Mouse (Mus musculus) intestine, embryonic 15.5 days (tissue): ENCODE measurements around the gene Armc2. TPM values are rescaled to one million over a fixed set of nuclear protein-coding genes. Genes with fewer than 3 reads are reported as not detected.

Experiments used
- ATAC-seq: fragments of 200-750 bp; cut with Nextera tagmentation; 2 replicates; pipeline ENCODE4 v1.8.0; 2017; ENCODE audit warnings: moderate TSS enrichment, moderate library complexity
- H3K27ac ChIP-seq: fragments of 300-500 bp; sonication (generic); 2 replicates; pipeline ENCODE4 v1.5.1; 2015; ENCODE audit warnings: mild to moderate bottlenecking, inconsistent platforms
- H3K27me3 ChIP-seq: fragments of 300-500 bp; sonication (generic); replicated peaks from 2 replicates; pipeline ENCODE4 v1.6.1; 2015; ENCODE audit warnings: inconsistent platforms
- H3K36me3 ChIP-seq: fragments of 300-500 bp; sonication (generic); 2 replicates; pipeline ENCODE4 v1.6.1; 2015; ENCODE audit warnings: inconsistent platforms
- H3K4me1 ChIP-seq: fragments of 300-500 bp; sonication (generic); replicated peaks from 2 replicates; pipeline ENCODE4 v1.6.1; 2015; ENCODE audit warnings: inconsistent platforms
- H3K4me2 ChIP-seq: fragments of 300-500 bp; sonication (generic); replicated peaks from 2 replicates; pipeline ENCODE4 v1.6.1; 2015; ENCODE audit warnings: mild to moderate bottlenecking, inconsistent platforms
- H3K4me3 ChIP-seq: fragments of 300-500 bp; sonication (generic); replicated peaks from 2 replicates; pipeline ENCODE4 v1.5.1; 2015; ENCODE audit warnings: inconsistent platforms
- H3K9ac ChIP-seq: fragments of 300-500 bp; sonication (generic); 2 replicates; pipeline ENCODE4 v1.6.1; 2015; ENCODE audit warnings: inconsistent platforms
- H3K9me3 ChIP-seq: fragments of 300-500 bp; sonication (generic); 2 replicates; pipeline ENCODE4 v1.6.1; 2016; ENCODE audit warnings: inconsistent platforms
- WGBS: fragments of 180-500 bp; shearing (Covaris S2); methylation state at CpG from one replicate; pipeline ENCODE4 v1.1.7; 2015; 5-methylcytosine and 5-hydroxymethylcytosine counted together
- polyA plus RNA-seq: library from polyadenylated mRNA; unstranded; fragments of >200 nt; fragmentation: Nextera tagmentation; extraction: Ambion mirVana; gene quantifications from 2 replicates; pipeline ENCODE4 v1.2.1, GENCODE M21; 2015

The Armc2 gene
- polyA plus RNA-seq, 1 experiment from 2014 or later: 2.1 TPM

DNA sequence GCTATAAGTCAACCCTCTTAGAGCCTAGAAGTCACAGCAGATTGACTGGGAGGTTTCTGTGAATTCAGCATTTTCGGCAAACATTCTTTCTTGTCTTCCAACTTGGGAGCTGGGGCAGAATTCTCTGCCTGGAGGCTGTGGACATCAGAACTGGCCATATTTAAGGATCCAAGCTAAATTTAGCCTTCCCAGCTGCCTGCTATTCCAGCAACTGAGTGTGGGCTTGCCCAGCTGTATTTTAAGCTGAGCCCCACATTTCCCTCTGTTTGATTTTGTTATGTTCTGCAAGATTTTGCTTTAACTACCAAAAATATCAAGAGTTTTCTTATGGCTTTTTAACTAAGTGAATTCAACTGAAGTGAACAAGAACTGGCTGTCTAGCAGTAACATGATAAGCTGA, 24.6 kb upstream of the Armc2 start:
- no peaks in the 10 kb centered on the region for H3K9me3 ChIP-seq
- no peaks in the 10 kb centered on the region; the same call in 1 of the 2 replicates for H3K4me1 ChIP-seq
- 67% methylated on average over 1 of the region's 1 CpGs for WGBS
- no peaks in the 10 kb centered on the region for H3K27me3 ChIP-seq
- no peak for ATAC-seq
- H3K4me3 ChIP-seq: no peak overlapping the region
- H3K4me2 ChIP-seq: no peak overlapping the region
- H3K27ac ChIP-seq: no peak overlapping the region
- H3K36me3 ChIP-seq: no peaks in the 10 kb centered on the region
- H3K9ac ChIP-seq: no peak overlapping the region

DNA sequence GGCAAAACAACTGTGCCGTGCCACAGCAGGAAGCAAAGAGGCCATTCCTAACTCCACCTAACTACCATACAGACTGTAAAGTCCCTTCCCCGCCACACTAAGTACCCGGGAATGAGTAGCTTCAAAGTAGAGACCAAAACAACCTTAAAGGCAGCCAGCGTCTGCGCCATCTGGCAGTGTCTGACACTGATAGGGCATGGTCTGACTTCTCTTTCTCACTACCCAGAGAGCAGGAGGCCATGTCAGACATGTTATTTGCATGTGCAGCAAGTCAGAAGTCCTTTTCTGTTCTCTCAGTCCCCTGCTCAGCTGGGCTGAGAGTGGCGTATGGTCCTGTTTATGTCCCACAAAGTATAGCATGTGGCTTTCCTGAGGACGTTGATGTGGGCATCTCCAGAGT, 23.8 kb upstream of the Armc2 start:
- Histone ChIP-seq H3K9ac (no peak overlapping the region), H3K4me1 (no peaks in the 10 kb centered on the region; the same call in 1 of the 2 replicates), H3K27ac (no peak overlapping the region), H3K27me3 (no peaks in the 10 kb centered on the region), H3K4me3 (no peak overlapping the region), H3K9me3 (no peaks in the 10 kb centered on the region), H3K36me3 (no peaks in the 10 kb centered on the region), H3K4me2 (no peak overlapping the region)
- ATAC-seq: no peak
- 65% methylated on average over 7 of the region's 7 CpGs for WGBS

DNA sequence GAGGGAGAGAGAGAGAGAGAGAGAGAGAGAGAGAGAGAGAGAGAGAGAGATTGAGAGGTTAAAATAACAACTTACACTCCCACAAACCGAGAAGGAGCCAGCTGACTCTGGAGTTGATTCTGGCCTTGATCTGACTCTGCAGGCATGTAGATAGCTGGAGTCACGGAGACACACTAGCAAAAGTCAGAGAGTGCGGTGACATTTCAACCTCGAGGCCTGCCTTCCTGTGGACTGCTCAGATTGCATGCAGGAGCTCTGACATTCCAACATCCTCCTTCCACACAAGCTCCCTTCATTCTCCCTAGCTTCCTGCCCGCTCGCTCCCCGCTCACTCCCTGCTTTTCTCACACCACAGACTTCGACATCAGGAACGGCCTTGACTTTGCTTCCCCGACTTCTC, 20.3 kb upstream of the Armc2 start:
- no peak overlapping the region for H3K4me2 ChIP-seq
- H3K27me3 ChIP-seq: no peaks in the 10 kb centered on the region
- H3K9ac ChIP-seq: no peak overlapping the region
- no peak for ATAC-seq
- no peak overlapping the region for H3K27ac ChIP-seq
- 48% methylated on average over 10 of the region's 10 CpGs for WGBS
- no peaks in the 10 kb centered on the region for H3K9me3 ChIP-seq
- H3K4me1 ChIP-seq: no peaks in the 10 kb centered on the region; the same call in 1 of the 2 replicates
- no peaks in the 10 kb centered on the region for H3K36me3 ChIP-seq
- H3K4me3 ChIP-seq: no peak overlapping the region

DNA sequence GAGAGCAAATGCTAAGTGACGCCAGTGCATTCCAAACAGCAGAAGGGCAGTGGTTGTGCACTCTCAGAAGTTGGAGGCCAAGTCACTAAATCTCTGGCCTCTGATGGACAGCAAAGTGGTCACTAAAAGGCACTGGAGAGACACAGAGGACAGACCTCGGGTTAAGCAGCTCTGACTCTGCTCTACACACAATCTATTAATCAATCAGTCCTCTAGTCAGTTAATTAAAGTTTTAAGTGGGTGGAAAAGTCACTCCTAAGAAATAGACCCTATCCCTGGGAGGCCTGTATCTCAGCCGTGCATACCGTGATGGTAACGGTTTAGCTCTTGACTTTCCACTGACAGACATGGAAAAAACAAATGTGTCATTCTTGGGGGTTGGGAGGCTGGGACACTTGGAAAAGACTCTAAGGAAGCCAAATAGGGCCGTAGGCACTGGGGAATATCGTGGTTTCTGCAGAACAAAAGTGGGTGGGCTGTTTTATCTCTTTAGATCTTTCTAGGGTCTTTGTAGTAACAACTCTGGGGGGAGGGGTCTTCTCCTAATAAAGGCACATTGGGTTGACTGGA, 19.1 kb upstream of the Armc2 start:
- H3K36me3 ChIP-seq: no peaks in the 10 kb centered on the region
- H3K9ac ChIP-seq: no peak overlapping the region
- no peak overlapping the region for H3K4me2 ChIP-seq
- ATAC-seq: no peak
- no peaks in the 10 kb centered on the region for H3K9me3 ChIP-seq
- no peaks in the 10 kb centered on the region for H3K27me3 ChIP-seq
- no peak overlapping the region for H3K27ac ChIP-seq
- no peak overlapping the region for H3K4me3 ChIP-seq
- H3K4me1 ChIP-seq: no peaks in the 10 kb centered on the region
- WGBS: 40% methylated on average over 7 of the region's 7 CpGs

DNA sequence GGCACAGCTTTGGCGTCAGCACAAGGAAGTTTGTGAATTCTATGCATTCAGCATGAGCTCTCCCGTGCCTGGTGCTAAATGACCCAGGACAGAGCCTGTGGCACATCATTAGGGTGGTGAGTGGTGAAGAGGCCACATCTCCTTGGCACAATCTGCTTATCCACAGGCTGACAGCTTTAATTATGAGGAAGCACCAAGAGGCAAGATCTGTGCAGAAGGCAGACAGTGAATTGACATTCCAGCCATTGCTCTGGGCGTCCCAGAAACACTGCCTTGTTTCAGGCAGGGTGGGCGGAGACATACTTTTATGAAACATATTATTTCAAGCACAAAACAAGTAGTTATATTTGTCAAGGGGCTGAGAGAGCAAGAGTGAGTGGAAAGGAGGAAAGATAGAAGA, 18.6 kb upstream of the Armc2 start:
- no peaks in the 10 kb centered on the region for H3K4me1 ChIP-seq
- no peaks in the 10 kb centered on the region for H3K36me3 ChIP-seq
- no peak overlapping the region for H3K4me2 ChIP-seq
- H3K27ac ChIP-seq: no peak overlapping the region
- H3K9me3 ChIP-seq: no peaks in the 10 kb centered on the region
- H3K27me3 ChIP-seq: no peaks in the 10 kb centered on the region
- no peak overlapping the region for H3K9ac ChIP-seq
- H3K4me3 ChIP-seq: no peak overlapping the region
- ATAC-seq: no peak
- 53% methylated on average over 4 of the region's 4 CpGs for WGBS

DNA sequence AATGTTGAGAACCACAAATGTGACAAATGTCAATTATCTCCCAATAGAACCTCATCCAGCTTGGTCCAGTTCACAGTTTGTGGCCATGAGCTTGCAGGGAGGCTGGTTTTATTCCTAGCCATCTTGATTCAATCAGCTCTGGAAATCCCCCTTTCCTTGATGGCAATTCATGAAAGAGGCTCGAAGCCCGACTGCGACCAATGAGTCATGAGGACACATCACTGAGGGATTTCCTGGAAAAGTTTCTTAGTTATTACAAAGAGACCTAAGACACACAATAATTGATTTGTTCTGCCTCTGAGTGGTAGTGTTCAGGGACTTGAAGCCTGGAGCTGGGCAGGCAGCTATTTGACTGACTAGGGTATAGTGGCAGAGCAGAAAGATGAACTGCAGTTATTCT, 15.3 kb upstream of the Armc2 start:
- Histone ChIP-seq H3K4me1 (peaks cover 6% of the 10 kb centered on the region), H3K36me3 (no peaks in the 10 kb centered on the region), H3K9me3 (no peaks in the 10 kb centered on the region), H3K27ac (no peak overlapping the region), H3K27me3 (no peaks in the 10 kb centered on the region), H3K4me2 (no peak overlapping the region), H3K9ac (no peak overlapping the region), H3K4me3 (no peak overlapping the region)
- ATAC-seq: no peak
- WGBS: 84% methylated on average over 3 of the region's 3 CpGs

DNA sequence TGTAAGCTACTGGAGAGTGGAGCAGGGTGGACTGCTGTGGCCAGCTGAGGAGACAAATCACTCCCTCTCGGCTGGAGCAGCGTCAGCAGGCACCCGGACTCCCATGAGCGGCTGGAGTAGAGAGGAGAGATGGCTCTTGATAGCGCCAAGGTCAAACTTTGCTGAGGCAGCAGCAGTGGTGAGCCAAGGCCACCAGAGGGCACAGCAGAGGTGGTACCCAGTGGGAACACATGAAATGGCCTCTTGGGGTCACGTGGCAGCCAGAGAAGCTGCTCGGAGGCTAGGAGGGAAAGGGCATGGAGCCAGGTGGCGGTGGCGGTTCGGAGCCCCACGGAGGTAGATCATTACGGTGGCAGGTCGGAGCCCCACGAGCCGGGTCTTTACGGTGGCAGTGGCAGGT, 12.8 kb upstream of the Armc2 start:
- H3K4me1 ChIP-seq: peaks cover 10% of the 10 kb centered on the region
- peak; percentile 79 for ATAC-seq
- no peak overlapping the region for H3K9ac ChIP-seq
- H3K4me2 ChIP-seq: peak overlapping the region; percentile 51
- no peaks in the 10 kb centered on the region for H3K9me3 ChIP-seq
- 20% methylated on average over 16 of the region's 16 CpGs for WGBS
- H3K36me3 ChIP-seq: no peaks in the 10 kb centered on the region
- H3K4me3 ChIP-seq: no peak overlapping the region
- H3K27me3 ChIP-seq: no peaks in the 10 kb centered on the region
- H3K27ac ChIP-seq: no peak overlapping the region

DNA sequence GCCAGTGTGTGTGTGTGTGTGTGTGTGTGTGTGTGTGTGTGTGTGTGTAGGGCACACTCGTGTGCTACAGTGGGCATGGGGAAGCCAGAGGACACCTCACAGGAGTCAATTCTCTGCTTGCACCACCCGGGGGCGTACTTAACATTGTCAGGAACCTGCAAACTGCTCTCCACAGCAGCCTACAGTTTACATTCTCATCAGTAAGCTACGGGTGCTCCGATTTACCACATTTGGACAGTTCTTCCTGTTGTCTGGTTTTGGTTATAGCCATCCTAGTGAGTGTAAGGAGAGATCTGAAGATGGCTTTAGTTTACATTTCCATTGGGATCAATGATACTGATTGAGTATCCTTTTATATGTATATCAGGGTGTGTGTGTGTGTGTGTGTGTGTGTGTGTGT, 11.3 kb upstream of the Armc2 start:
- Histone ChIP-seq H3K4me3 (no peak overlapping the region), H3K27me3 (no peaks in the 10 kb centered on the region), H3K4me2 (no peak overlapping the region), H3K9me3 (no peaks in the 10 kb centered on the region), H3K4me1 (peaks cover 10% of the 10 kb centered on the region), H3K9ac (no peak overlapping the region), H3K36me3 (no peaks in the 10 kb centered on the region), H3K27ac (no peak overlapping the region)
- no peak for ATAC-seq
- 73% methylated on average over 5 of the region's 5 CpGs for WGBS

DNA sequence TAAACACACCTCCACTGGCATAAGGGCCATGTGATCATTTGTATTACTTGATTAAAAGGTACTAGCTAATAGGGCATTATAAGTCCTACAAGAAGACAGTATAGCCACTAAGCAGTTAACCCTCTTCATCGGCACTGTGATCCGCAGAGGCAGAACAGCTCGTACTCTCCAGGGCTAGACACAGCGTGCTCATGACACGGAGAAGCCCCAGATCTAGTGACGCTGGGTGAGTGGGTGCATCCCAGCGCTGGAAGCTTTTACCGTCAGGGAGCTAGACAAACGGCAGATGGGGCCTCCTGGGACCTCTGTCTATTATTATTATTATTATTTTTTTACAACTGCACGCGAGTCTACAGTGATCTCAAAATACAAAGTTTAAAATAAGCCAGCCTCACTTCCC, 9.1 kb upstream of the Armc2 start:
- ATAC-seq: no peak
- Histone ChIP-seq H3K36me3 (no peaks in the 10 kb centered on the region), H3K9ac (no peak overlapping the region), H3K27me3 (no peaks in the 10 kb centered on the region), H3K4me3 (no peak overlapping the region), H3K9me3 (no peaks in the 10 kb centered on the region), H3K4me1 (peaks cover 10% of the 10 kb centered on the region), H3K4me2 (peak overlapping the region; percentile 39), H3K27ac (no peak overlapping the region)
- 43% methylated on average over 11 of the region's 11 CpGs for WGBS

DNA sequence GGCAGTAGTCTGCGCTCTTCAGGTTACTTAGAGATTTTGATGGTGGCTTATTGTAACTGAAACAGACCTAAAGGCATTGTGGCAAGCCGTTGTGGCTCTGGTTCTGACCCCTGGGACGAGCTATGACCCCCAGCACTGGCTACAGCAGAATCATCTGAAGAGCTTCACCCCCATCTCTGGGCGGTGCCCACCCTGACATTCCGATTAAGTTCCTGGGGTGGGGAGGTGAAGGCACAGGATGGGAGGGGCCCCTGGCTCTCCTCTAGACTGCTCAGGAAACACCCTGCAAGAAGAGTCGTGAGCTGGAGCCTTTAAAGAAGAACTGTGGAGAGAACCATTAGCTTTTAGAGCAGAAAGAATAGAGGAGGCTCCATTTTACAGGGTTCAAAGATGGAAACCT, 6.2 kb upstream of the Armc2 start:
- Histone ChIP-seq H3K9me3 (no peaks in the 10 kb centered on the region), H3K27me3 (no peaks in the 10 kb centered on the region), H3K4me2 (no peak overlapping the region), H3K36me3 (no peaks in the 10 kb centered on the region), H3K4me3 (no peak overlapping the region), H3K9ac (no peak overlapping the region), H3K4me1 (peaks cover 4% of the 10 kb centered on the region; the same call in 1 of the 2 replicates), H3K27ac (no peak overlapping the region)
- no peak for ATAC-seq
- WGBS: 69% methylated on average over 6 of the region's 6 CpGs

DNA sequence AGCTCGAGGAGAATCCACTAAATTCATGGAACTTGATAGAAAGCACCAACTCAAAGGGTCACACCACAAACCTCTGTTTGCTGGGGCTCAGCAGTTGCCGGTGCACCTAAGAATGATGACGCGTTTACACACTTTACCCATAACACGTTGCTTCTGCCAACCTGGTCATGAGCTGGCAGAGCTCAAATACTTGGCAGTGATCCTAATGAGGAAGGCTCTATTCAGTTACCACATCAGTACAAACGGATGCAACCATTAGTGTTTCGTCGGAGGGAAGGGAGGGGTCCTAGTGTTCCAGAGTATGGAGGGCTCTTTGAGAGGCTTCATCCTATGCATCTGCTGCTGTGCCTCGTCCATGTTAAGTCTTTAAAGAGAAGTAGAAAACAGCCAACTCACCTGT, 3.3 kb upstream of the Armc2 start:
- 0 out of 2 replicates have a peak, but pooled peaks cover 3% of the 10 kb centered on the region for H3K4me1 ChIP-seq
- no peak overlapping the region for H3K9ac ChIP-seq
- WGBS: 82% methylated on average over 9 of the region's 9 CpGs
- no peaks in the 10 kb centered on the region for H3K27me3 ChIP-seq
- no peak overlapping the region for H3K27ac ChIP-seq
- H3K36me3 ChIP-seq: no peaks in the 10 kb centered on the region
- no peak overlapping the region for H3K4me3 ChIP-seq
- no peaks in the 10 kb centered on the region for H3K9me3 ChIP-seq
- no peak for ATAC-seq
- H3K4me2 ChIP-seq: no peak overlapping the region

DNA sequence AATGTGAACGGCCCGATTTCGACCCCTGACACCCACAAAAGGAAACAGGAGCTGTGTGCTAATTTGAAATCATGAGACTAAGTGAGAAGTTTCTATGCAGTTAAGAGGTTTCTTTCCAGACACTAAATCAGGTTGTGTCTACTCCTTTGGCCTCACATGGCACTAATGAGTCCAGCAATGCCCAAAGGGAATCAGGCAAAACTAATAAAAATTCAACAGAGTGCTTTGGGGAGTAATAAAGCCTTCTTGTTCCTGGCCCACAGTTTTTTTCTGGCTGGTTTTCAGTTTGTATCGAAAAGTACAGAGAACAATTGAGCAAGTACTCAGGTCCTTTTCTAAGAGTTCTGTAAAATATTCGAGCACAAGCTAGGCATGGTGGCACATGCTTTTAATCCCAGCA, 4.2 kb downstream of the Armc2 start:
- Histone ChIP-seq H3K4me3 (no peak overlapping the region), H3K4me1 (0 out of 2 replicates have a peak, but pooled peaks cover 3% of the 10 kb centered on the region), H3K9me3 (no peaks in the 10 kb centered on the region), H3K27ac (no peak overlapping the region), H3K9ac (no peak overlapping the region), H3K36me3 (no peaks in the 10 kb centered on the region), H3K4me2 (no peak overlapping the region), H3K27me3 (no peaks in the 10 kb centered on the region)
- ATAC-seq: no peak
- WGBS: 73% methylated on average over 5 of the region's 5 CpGs

DNA sequence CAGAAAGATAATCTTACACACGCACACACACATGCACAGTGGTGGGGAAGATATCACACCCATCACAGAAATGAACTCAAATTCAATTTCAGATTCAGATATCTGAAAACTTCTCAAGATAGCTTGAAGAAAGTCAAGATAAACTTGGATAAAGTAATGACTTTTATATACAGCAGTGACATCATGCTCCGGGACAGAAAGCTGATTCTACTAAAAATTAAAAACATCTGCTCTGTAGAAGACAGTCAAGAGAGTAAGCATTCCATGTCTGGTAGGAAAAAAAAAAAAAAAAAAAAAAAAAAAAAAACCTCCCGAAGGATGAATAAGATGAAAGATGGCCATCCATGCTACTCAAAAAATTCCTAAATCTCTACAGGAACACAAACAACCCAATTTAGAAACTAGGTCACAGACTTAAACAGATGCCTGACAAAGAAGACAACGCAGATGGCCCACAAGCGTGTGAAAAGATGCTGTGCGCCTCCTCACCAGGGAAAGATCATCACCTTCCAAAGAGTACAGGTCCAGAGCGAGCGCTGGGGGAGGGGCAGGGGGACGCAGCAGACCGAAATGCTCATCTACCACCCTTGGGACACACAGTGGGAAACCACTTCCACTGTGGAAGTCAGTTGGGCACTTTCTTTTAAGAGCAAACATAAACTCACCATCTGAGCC, 7.3 kb downstream of the Armc2 start:
- H3K27me3 ChIP-seq: no peaks in the 10 kb centered on the region
- no peak overlapping the region for H3K9ac ChIP-seq
- ATAC-seq: no peak
- 78% methylated on average over 10 of the region's 10 CpGs for WGBS
- H3K4me2 ChIP-seq: no peak overlapping the region
- no peaks in the 10 kb centered on the region for H3K36me3 ChIP-seq
- no peaks in the 10 kb centered on the region for H3K9me3 ChIP-seq
- H3K4me1 ChIP-seq: no peaks in the 10 kb centered on the region
- H3K27ac ChIP-seq: no peak overlapping the region
- H3K4me3 ChIP-seq: no peak overlapping the region
